Mouse (Mus musculus) gastrocnemius, postnatal 25 days (tissue): Measurements from ENCODE around the gene Ptpn11. TPM values are rescaled to one million over a fixed set of nuclear protein-coding genes. Genes with fewer than 3 reads are reported as not detected.
"Not testable (repeated sequence)": the region's sequence is repeated elsewhere in the genome, so short reads cannot be mapped to it uniquely, and the experiment has no call there.

ENCODE experiments used
- DNase-seq: peaks from one replicate; pipeline ENCODE4 v3.0.0; 2022
- total RNA-seq, 2 experiments: library from RNA; stranded (reverse); gene quantifications; 1 replicate in 1 of 2; 2 replicates in 1 of 2; pipeline ENCODE4 v1.2.3; 2021

The Ptpn11 gene
- total RNA-seq, 2 experiments from 2014 or later, result 65.5 to 75.5 TPM

DNA sequence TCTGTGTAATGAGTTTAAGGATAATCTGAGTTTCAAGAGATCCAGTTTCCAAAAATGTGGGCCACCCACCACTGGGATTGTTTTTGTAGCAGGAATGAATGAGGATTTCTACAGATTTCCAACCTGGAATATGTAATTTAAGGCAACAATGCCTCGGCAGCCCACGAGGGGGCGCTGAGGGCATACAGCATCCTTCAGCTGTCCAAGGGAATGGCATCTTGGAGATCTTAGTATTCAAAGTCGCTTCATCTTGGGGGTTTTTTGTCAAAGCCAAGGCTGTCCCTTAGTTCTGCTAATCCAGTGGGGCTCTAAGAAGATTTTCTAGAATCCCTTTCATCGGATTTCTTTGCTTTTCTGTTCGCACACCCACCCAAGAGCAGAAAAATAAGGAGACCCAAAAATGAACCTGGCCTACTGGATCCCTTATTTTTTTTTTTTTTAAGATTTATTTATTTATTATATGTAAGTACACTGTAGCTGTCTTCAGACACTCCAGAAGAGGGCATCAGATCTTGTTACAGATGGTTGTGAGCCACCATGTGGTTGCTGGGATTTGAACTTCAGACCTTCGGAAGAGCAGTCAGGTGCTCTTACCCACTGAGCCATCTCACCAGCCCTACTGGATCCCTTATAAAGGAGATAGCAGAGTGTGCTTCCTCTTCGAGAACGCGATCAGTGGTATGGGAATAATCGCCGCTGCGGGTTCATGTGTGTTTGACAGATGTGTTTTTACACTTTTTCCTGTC lies 24.4 kb upstream of the Ptpn11 start:
- DNase-seq, result peak; percentile 45

DNA sequence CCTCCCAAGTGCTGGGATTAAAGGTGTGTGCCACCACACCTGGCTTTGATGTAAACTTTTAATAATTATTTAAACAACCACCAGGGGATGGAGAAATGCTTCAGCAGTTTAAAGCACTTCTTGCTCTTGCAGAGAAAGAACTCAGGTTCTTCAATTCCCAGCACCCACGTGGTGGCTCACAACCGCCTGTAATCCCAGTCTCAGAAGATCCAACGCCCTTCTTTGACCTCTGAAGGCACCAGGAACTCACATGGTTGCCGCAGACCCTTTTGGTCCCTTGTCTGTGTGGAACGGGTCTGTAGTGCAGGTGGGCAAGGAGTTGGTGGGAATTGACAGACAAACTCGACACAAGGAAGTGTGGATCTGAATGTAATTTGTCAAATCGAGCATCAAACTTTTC lies 23.5 kb upstream of the Ptpn11 start:
- no peak for DNase-seq

GRCm38 (mm10) chr5:121212108-121212507 lies 20.9 kb upstream of the Ptpn11 start:
- no peak for DNase-seq

DNA sequence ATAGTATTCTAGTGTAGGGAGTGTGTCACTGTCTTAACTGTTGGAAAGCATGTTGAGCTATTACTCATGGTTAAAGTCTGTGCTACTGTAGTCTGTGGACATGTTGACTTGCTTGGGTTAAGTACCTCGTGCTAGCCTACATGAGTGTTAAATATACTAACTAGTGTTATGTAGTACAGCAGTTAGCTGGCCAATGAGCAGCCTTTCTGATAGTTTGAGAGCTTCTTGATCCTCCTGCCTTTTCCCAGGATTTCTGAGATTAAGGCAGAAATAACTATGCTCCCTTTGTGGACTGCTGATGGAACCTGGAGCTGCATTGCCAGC lies 19.4 kb upstream of the Ptpn11 start:
- DNase-seq, result no peak

DNA sequence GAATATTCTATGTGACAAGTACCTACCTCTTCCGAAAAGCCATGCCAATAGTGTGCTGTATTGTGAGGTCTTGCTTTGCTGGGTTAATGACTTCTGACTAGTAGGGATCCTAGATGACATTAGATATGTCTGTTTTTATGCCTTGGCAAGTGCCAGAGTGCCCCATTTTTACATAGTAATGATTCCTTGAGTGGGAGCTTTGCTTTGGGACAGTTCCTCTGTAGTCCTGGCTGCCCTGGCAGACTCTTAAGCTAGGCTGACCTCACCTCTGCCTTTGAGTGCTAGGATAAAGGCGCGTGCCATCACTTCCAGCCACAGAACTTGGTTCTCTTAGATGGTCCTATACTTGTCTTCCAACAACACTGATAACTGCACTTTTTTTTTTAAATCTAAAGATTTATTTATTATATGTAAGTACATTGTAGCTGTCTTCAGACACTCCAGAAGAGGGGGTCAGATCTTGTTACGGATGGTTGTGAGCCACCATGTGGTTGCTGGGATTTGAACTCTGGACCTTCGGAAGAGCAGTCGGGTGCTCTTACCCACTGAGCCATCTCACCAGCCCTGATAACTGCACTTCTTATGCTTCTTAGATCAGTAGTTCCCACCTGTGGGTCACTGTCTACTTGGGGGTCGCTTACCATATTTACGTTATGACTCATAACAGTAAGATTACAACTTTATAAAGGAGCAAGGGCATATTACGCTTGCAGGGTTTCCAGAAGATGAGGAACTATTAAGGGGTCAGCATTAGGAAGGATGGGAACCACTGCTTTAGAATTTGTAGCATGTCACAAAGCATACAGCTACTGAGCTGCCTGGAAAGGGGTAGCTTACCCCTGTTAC lies 18.8 kb upstream of the Ptpn11 start:
- no peak for DNase-seq

DNA sequence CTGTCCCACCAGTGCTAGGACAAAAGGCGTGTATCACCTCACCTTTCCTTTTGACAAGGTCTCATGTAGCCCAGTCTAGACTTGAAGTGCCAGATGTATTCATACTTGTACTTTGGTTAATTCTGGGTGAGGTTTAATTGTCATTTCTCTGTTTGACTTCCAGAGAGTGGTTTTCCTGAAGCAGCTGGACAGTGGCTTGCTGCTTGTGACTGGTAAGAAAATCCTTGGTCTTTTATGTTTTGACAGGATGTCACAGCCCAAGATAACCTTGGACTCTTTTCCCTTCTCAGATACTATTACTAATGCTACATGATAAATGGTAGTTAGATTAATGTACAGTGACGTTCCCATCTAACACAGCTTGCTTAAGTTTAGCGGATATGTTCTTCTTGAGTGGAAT lies 15.8 kb upstream of the Ptpn11 start:
- no peak for DNase-seq

DNA sequence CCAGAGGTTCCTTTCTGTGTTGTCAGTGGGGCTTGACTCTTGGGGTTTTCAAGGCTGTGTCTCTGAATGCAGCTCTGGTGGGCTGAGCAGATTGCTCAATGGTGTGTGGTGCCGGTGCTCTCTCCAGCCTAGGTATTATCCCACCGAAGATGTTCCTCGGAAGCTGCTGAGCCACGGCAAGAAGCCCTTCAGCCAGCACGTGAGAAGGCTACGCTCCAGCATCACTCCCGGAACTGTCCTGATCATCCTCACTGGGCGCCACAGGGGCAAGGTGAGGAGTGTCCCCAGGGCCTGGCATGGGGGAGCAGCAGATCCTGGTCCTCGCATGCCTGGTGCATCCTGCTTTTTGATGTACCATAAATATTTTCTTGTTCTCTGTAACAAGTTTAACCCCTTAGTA lies 15.3 kb upstream of the Ptpn11 start:
- DNase-seq, result no peak

GRCm38 (mm10) chr5:121205537-121206130 lies 14.4 kb upstream of the Ptpn11 start:
- not testable (repeated sequence) for DNase-seq

- peak; percentile 75 for DNase-seq
Observed at GRCm38 (mm10) chr5:121204132-121205089, 13.2 kb upstream of the Ptpn11 start, which contains the start of gene Rpl6. Gene Rpl6, plus strand, starts transcription at chr5:121204481.

DNA sequence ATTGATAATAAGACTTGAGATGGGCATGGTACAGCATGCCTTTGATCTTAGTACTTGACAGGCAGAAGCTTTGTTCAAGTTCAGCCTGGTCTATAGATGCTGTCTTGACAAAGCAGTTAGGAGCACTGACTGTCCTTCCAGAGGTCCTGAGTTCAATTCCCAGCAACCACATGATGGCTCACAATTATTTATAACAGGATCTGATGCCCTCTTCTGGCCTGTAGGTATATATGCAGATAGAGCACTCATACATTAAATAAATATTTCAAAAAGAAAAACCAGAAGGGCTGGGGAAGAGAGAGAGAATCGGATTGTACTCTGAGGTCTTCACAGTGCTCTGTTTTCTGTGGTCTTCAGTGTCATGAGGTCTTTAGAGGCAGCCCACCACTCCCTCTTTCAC lies 11.3 kb upstream of the Ptpn11 start:
- no peak for DNase-seq

DNA sequence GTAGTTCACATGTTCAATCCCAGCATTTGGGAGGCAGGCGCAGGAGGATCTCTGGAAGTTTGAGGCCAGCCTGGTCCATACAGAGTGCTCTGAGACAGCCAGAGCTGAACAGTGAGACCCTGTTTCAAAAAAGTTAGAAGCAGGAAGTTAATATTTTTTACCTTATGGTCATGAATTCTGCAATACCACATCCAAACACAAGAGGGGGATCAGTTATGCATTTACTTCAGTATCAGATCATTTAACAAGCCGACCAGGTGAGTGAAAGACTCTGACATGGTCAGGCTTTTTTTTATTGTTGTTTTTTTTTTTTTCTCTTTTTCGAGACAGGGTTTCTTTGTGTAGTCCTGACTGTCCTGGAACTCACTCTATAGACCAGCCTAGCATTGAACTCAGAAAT lies 10.5 kb upstream of the Ptpn11 start:
- DNase-seq, result no peak

GRCm38 (mm10) chr5:121198376-121198775 lies 7.2 kb upstream of the Ptpn11 start:
- DNase-seq, result no peak

DNA sequence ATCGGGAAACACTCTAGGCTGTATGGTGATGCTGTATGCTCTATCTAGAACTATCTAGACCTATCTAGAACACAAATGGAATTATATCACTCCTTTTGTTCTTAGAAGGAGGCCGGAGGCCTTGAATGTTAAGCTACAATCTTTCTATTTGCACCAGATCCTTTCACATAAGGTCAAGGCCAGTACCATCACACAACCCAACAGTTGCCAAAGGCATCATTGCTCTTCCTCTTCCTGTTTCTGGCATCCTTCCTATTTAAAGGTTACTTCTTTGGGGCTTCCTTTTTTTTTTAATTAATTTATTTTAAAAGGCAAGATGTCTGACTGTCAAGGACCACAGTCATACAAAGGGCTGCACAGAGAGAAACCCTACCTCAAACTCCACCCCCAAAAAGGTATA lies 6.1 kb upstream of the Ptpn11 start:
- no peak for DNase-seq

DNA sequence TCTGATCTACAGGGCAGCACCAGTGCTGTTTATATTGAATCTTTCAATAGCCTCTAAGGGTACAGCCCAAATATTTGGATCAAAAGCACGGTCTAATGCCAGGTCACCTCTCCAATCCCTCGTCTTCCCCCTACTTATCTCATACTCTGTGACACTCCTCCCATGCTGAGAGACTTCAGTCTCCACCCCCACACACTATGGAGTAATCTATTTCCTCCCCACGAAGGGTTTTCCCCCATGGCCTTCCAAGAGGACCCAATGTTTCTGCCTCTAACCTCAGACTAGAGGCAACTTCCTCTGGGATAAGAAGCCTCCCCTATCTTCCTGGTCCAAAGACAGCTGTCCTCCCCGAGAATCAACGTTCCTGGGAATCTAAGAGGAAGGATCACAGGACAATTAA lies 5.6 kb upstream of the Ptpn11 start:
- DNase-seq, result no peak

DNA sequence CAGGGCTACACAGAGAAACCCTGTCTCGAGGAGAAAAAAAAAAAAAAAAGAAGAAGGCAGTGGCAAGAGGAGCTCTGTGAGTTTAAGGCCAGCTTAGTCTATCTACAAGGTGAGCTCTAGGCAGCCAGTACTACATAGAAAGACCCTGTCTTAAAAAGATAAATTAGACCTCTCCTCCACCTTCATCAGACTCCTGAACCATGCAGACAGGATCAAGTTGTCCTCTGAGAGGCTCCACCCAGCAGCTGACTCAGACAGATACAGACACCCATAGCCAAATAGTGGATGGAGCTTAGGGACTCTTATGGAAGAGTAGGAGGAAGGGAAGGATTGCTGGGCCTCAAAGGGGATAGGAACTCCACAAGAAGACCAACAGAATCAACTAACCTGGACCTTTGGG lies 3.0 kb upstream of the Ptpn11 start:
- no peak for DNase-seq

DNA sequence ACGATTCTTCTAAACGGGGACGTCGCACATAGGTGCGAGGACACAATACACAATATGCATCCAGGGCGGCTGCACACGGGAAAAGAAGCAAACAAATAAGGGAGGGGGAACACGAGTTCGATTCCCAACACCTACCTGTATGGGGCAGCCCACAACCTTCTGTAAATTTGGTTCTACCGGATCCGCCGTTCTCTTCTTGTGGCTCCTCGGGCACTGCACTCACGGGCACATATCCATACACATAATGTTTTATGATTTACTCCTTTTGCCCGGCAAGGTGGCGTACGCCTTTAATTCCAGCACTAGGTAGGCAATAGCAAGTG lies 348 bp upstream of the Ptpn11 start:
- DNase-seq, result no peak

- DNase-seq, result no peak
Observed at GRCm38 (mm10) chr5:121190210-121190835, 874 bp downstream of the Ptpn11 start.

DNA sequence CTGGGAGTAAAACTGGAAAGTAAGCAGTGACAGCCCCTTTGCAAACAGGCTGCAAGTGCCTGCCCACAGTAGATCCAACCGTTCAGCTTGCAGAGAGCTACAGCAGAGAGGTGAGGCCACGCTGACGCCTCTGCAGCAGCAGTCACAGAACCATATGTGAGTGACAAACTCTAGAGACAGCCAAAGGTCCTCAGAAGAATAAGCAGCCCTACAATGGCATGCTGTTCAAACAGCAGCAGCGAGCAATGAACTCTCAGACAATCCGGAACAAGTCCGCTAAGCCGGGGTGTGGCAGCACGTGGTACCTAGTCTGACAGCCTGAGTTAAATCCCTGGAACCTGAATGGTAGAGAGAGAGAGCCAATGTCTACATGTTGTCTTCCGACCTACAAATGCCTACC lies 2.0 kb downstream of the Ptpn11 start:
- DNase-seq, result no peak

DNA sequence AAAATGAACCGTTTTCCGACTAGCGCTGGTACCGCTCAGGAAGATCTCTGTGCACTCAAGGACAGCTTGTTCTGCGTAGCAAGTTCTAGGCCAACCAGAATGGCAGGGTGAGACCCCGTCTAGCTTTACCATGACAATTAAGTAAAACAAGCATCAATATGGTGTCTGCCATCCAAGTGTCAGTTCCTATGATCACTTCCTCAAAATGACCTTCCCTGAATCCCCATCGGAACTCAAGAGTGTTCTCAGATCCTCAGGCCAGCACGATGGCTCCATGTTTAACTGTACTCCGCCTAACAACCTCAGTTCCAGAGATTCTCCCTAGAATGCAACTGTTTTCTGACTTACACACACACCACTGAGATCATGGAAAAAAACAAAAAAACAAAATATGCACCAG lies 2.9 kb downstream of the Ptpn11 start:
- no peak for DNase-seq

- peak; percentile 62 for DNase-seq
Observed at GRCm38 (mm10) chr5:121187580-121188001, 3.6 kb downstream of the Ptpn11 start.

DNA sequence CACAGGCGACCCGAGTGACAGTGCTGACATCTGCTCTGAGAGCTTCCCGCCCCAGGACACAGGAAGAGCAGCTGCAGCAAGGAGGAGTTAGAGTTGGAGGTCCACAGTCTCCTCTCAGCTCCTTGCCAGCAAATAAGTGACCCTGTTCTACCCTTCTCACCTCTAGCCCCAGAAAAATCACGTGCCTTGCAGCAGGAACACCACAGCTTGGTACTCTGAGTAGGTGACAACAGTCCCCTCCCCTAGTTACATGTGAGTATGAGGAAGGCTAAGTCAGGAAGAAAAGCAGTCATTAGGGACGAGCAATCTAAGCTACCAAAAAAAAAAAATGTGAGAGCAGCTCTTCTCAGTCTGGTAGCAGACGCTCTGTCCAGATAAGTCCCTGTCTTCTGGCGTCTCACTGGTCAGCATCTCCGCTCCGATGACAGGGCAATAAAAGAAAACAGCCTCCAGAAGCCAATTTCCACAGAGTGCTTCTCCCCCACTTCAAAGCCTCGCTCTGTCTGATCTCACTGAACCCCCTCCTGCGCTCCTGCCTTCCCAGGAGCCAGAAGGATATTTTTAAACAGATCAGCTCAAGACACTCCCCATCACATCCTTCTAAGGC lies 6.1 kb downstream of the Ptpn11 start:
- DNase-seq, result no peak
